Mouse (Mus musculus): ENCODE measurements around the gene Masp1.

Masp1 gene

GRCm38 (mm10) chr16:23520235-23520871, at the start of gene Masp1, which contains the start of gene Rtp4:
Gene Masp1, minus strand, starts transcription at chr16:23520815.
Gene Rtp4, plus strand, starts transcription at chr16:23520291.
- DNase-seq (ENCODE audit: low read depth, low spot score): no peak

- no peak for DNase-seq (ENCODE audit: low read depth, low spot score)
Observed at GRCm38 (mm10) chr16:23568369-23568958, 47.8 kb upstream of the Masp1 start.

- no peak for DNase-seq (ENCODE audit: low read depth, low spot score)
Observed at GRCm38 (mm10) chr16:23557669-23558068, 37.1 kb upstream of the Masp1 start.

GRCm38 (mm10) chr16:23557195-23557594, 36.6 kb upstream of the Masp1 start:
- no peak for DNase-seq (ENCODE audit: low read depth, low spot score)

- no peak for DNase-seq (ENCODE audit: low read depth, low spot score)
Observed at GRCm38 (mm10) chr16:23554673-23555072, 34.1 kb upstream of the Masp1 start.

- DNase-seq (ENCODE audit: low read depth, low spot score): no peak
Observed at GRCm38 (mm10) chr16:23550981-23551582, 30.5 kb upstream of the Masp1 start.

GRCm38 (mm10) chr16:23550346-23550980, 29.8 kb upstream of the Masp1 start:
- DNase-seq (ENCODE audit: low read depth, low spot score): peak; percentile 54

GRCm38 (mm10) chr16:23547783-23548182, 27.2 kb upstream of the Masp1 start:
- no peak for DNase-seq (ENCODE audit: low read depth, low spot score)

- DNase-seq (ENCODE audit: low read depth, low spot score): no peak
Observed at GRCm38 (mm10) chr16:23544361-23544760, 23.7 kb upstream of the Masp1 start.

- no peak for DNase-seq (ENCODE audit: low read depth, low spot score)
Observed at GRCm38 (mm10) chr16:23542866-23543265, 22.3 kb upstream of the Masp1 start.

- no peak for DNase-seq (ENCODE audit: low read depth, low spot score)
Observed at GRCm38 (mm10) chr16:23541046-23541445, 20.4 kb upstream of the Masp1 start.

GRCm38 (mm10) chr16:23533707-23534106, 13.1 kb upstream of the Masp1 start:
- DNase-seq (ENCODE audit: low read depth, low spot score): no peak

- no peak for DNase-seq (ENCODE audit: low read depth, low spot score)
Observed at GRCm38 (mm10) chr16:23529186-23529585, 8.6 kb upstream of the Masp1 start.

- no peak for DNase-seq (ENCODE audit: low read depth, low spot score)
Observed at GRCm38 (mm10) chr16:23522081-23522480, 1.5 kb upstream of the Masp1 start.

GRCm38 (mm10) chr16:23521092-23521491, 477 bp upstream of the Masp1 start:
- no peak for DNase-seq (ENCODE audit: low read depth, low spot score)

- DNase-seq (ENCODE audit: low read depth, low spot score): no peak
Observed at GRCm38 (mm10) chr16:23519771-23520170, 844 bp downstream of the Masp1 start.

GRCm38 (mm10) chr16:23518567-23519369, 1.8 kb downstream of the Masp1 start:
- no peak for DNase-seq (ENCODE audit: low read depth, low spot score)

GRCm38 (mm10) chr16:23517754-23518566, 2.7 kb downstream of the Masp1 start:
- peak; percentile 55 for DNase-seq (ENCODE audit: low read depth, low spot score)

- DNase-seq (ENCODE audit: low read depth, low spot score): no peak
Observed at GRCm38 (mm10) chr16:23517230-23517629, 3.4 kb downstream of the Masp1 start.

- DNase-seq (ENCODE audit: low read depth, low spot score): no peak
Observed at GRCm38 (mm10) chr16:23516606-23517005, 4.0 kb downstream of the Masp1 start.

- DNase-seq (ENCODE audit: low read depth, low spot score): no peak
Observed at GRCm38 (mm10) chr16:23515766-23516165, 4.8 kb downstream of the Masp1 start.

Data from brain, embryonic 18.5 days (tissue).